Mouse (Mus musculus): ENCODE results near the gene Mab21l3. TPM values are rescaled to one million over a fixed set of nuclear protein-coding genes. Genes with fewer than 3 reads are reported as not detected.
"Not testable (repeated sequence)": the region's sequence is repeated elsewhere in the genome, so short reads cannot be mapped to it uniquely, and the experiment has no call there.

Gene Mab21l3
- polyA plus RNA-seq, 1 experiment from 2014 or later, result 0.32 TPM

- H3K4me3 ChIP-seq, result no peak overlapping the region
- ATAC-seq (ENCODE audit: insufficient number of reproducible peaks, low FRiP score), result no peak
- 85% methylated on average over 9 of the region's 9 CpGs for WGBS
Measured at GRCm38 (mm10) chr3:101839327-101839726, 9.4 kb downstream of the Mab21l3 start.

GRCm38 (mm10) chr3:101836971-101837370 is 11.8 kb downstream of the Mab21l3 start:
- WGBS, result 74% methylated on average over 3 of the region's 3 CpGs
- Histone ChIP-seq H3K27ac (ENCODE audit: poor library complexity, severe bottlenecking) (no peak overlapping the region), H3K36me3 (no peaks in the 10 kb centered on the region), H3K9ac (no peak overlapping the region), H3K4me3 (no peak overlapping the region), H3K4me2 (no peak overlapping the region), H3K9me3 (replicated peaks) (no peaks in the 10 kb centered on the region), H3K4me1 (replicated peaks) (peaks cover 14% of the 10 kb centered on the region), H3K27me3 (replicated peaks) (no peaks in the 10 kb centered on the region)
- no peak for ATAC-seq (ENCODE audit: insufficient number of reproducible peaks, low FRiP score)

More at GRCm38 (mm10) chr3:101839327-101839726, 9.4 kb downstream of the Mab21l3 start:
- H3K9ac ChIP-seq, result no peak overlapping the region
- no peak overlapping the region for H3K27ac ChIP-seq (ENCODE audit: poor library complexity, severe bottlenecking)
- H3K9me3 ChIP-seq (replicated peaks), result no peaks in the 10 kb centered on the region
- H3K36me3 ChIP-seq, result no peaks in the 10 kb centered on the region
- H3K4me1 ChIP-seq (replicated peaks), result peaks cover 14% of the 10 kb centered on the region
- H3K27me3 ChIP-seq (replicated peaks), result no peaks in the 10 kb centered on the region
- H3K4me2 ChIP-seq, result no peak overlapping the region

GRCm38 (mm10) chr3:101836532-101836931 is 12.2 kb downstream of the Mab21l3 start:
- no peak for ATAC-seq (ENCODE audit: insufficient number of reproducible peaks, low FRiP score)
- 76% methylated on average over 5 of the region's 5 CpGs for WGBS
- H3K27ac ChIP-seq (ENCODE audit: poor library complexity, severe bottlenecking), result peak overlapping the region; percentile 12; the same call in 1 of the 2 replicates

GRCm38 (mm10) chr3:101836045-101836444 is 12.7 kb downstream of the Mab21l3 start:
- Histone ChIP-seq H3K4me3 (peak overlapping the region; percentile 24), H3K9me3 (replicated peaks) (no peaks in the 10 kb centered on the region), H3K36me3 (no peaks in the 10 kb centered on the region), H3K4me2 (peak overlapping the region; percentile 63), H3K27me3 (replicated peaks) (no peaks in the 10 kb centered on the region), H3K4me1 (replicated peaks) (peaks cover 22% of the 10 kb centered on the region), H3K27ac (ENCODE audit: poor library complexity, severe bottlenecking) (peak overlapping the region; percentile 12), H3K9ac (peak overlapping the region; percentile 30; the same call in 1 of the 2 replicates)
- under 1% methylated on average over 8 of the region's 8 CpGs for WGBS
- ATAC-seq (ENCODE audit: insufficient number of reproducible peaks, low FRiP score), result peak; percentile 82; the same call in 1 of the 2 replicates

More at GRCm38 (mm10) chr3:101836532-101836931, 12.2 kb downstream of the Mab21l3 start:
- peak overlapping the region; percentile 63 for H3K4me2 ChIP-seq
- H3K9ac ChIP-seq, result peak overlapping the region; percentile 30; the same call in 1 of the 2 replicates
- H3K9me3 ChIP-seq (replicated peaks), result no peaks in the 10 kb centered on the region
- no peaks in the 10 kb centered on the region for H3K36me3 ChIP-seq
- peaks cover 19% of the 10 kb centered on the region for H3K4me1 ChIP-seq (replicated peaks)
- H3K4me3 ChIP-seq, result peak overlapping the region; percentile 24
- no peaks in the 10 kb centered on the region for H3K27me3 ChIP-seq (replicated peaks)

- Histone ChIP-seq H3K27ac (ENCODE audit: poor library complexity, severe bottlenecking) (no peak overlapping the region), H3K36me3 (no peaks in the 10 kb centered on the region), H3K4me2 (no peak overlapping the region), H3K4me1 (replicated peaks) (peaks cover 22% of the 10 kb centered on the region), H3K9ac (no peak overlapping the region), H3K4me3 (no peak overlapping the region), H3K9me3 (replicated peaks) (no peaks in the 10 kb centered on the region), H3K27me3 (replicated peaks) (peaks cover 2% of the 10 kb centered on the region; the same call in 1 of the 2 replicates)
- 32% methylated on average over 10 of the region's 10 CpGs for WGBS
- ATAC-seq (ENCODE audit: insufficient number of reproducible peaks, low FRiP score), result no peak
Measured at GRCm38 (mm10) chr3:101831189-101831858, 17.4 kb downstream of the Mab21l3 start.

- ATAC-seq (ENCODE audit: insufficient number of reproducible peaks, low FRiP score), result no peak
- Histone ChIP-seq H3K9me3 (replicated peaks) (no peaks in the 10 kb centered on the region), H3K4me3 (no peak overlapping the region), H3K36me3 (no peaks in the 10 kb centered on the region), H3K4me2 (no peak overlapping the region), H3K4me1 (replicated peaks) (peaks cover 12% of the 10 kb centered on the region), H3K9ac (no peak overlapping the region), H3K27ac (ENCODE audit: poor library complexity, severe bottlenecking) (no peak overlapping the region), H3K27me3 (replicated peaks) (peaks cover 2% of the 10 kb centered on the region; the same call in 1 of the 2 replicates)
- WGBS, result 71% methylated on average over 10 of the region's 10 CpGs
Measured at GRCm38 (mm10) chr3:101829881-101830616, 18.7 kb downstream of the Mab21l3 start.

- Histone ChIP-seq H3K9ac (no peak overlapping the region), H3K27me3 (replicated peaks) (peaks cover 2% of the 10 kb centered on the region; the same call in 1 of the 2 replicates), H3K4me2 (no peak overlapping the region), H3K4me1 (replicated peaks) (peaks cover 12% of the 10 kb centered on the region), H3K27ac (ENCODE audit: poor library complexity, severe bottlenecking) (no peak overlapping the region), H3K4me3 (no peak overlapping the region), H3K9me3 (replicated peaks) (no peaks in the 10 kb centered on the region), H3K36me3 (no peaks in the 10 kb centered on the region)
- 32% methylated on average over 3 of the region's 3 CpGs for WGBS
- ATAC-seq (ENCODE audit: insufficient number of reproducible peaks, low FRiP score), result no peak
Measured at GRCm38 (mm10) chr3:101828595-101828994, 20.2 kb downstream of the Mab21l3 start.

GRCm38 (mm10) chr3:101827220-101827715 is 21.5 kb downstream of the Mab21l3 start:
- Histone ChIP-seq H3K4me2 (no peak overlapping the region), H3K36me3 (no peaks in the 10 kb centered on the region), H3K4me1 (replicated peaks) (peaks cover 12% of the 10 kb centered on the region), H3K27me3 (replicated peaks) (peaks cover 7% of the 10 kb centered on the region; the same call in 1 of the 2 replicates), H3K4me3 (no peak overlapping the region), H3K9ac (no peak overlapping the region), H3K9me3 (replicated peaks) (no peaks in the 10 kb centered on the region), H3K27ac (ENCODE audit: poor library complexity, severe bottlenecking) (no peak overlapping the region)
- WGBS, result 83% methylated on average over 6 of the region's 6 CpGs
- ATAC-seq (ENCODE audit: insufficient number of reproducible peaks, low FRiP score), result no peak

- no peak overlapping the region for H3K27ac ChIP-seq (ENCODE audit: poor library complexity, severe bottlenecking)
- H3K36me3 ChIP-seq, result no peaks in the 10 kb centered on the region
- ATAC-seq (ENCODE audit: insufficient number of reproducible peaks, low FRiP score), result no peak
- no peak overlapping the region for H3K4me3 ChIP-seq
- no peak overlapping the region for H3K4me2 ChIP-seq
- 0 out of 2 replicates have a peak, but pooled peaks cover 3% of the 10 kb centered on the region for H3K4me1 ChIP-seq (replicated peaks)
- peaks cover 7% of the 10 kb centered on the region; the same call in 1 of the 2 replicates for H3K27me3 ChIP-seq (replicated peaks)
- no peak overlapping the region for H3K9ac ChIP-seq
- no peaks in the 10 kb centered on the region for H3K9me3 ChIP-seq (replicated peaks)
- WGBS, result 78% methylated on average over 9 of the region's 9 CpGs
Measured at GRCm38 (mm10) chr3:101824338-101824737, 24.4 kb downstream of the Mab21l3 start.

- peaks cover 5% of the 10 kb centered on the region; the same call in 1 of the 2 replicates for H3K27me3 ChIP-seq (replicated peaks)
- peaks cover 6% of the 10 kb centered on the region for H3K9me3 ChIP-seq (replicated peaks)
- no peak overlapping the region for H3K9ac ChIP-seq
- no peak for ATAC-seq (ENCODE audit: insufficient number of reproducible peaks, low FRiP score)
- no peaks in the 10 kb centered on the region for H3K4me1 ChIP-seq (replicated peaks)
- no peak overlapping the region for H3K27ac ChIP-seq (ENCODE audit: poor library complexity, severe bottlenecking)
- H3K4me2 ChIP-seq, result no peak overlapping the region
- no peaks in the 10 kb centered on the region for H3K36me3 ChIP-seq
- no peak overlapping the region for H3K4me3 ChIP-seq
- WGBS, result 70% methylated on average over 5 of the region's 5 CpGs
Measured at GRCm38 (mm10) chr3:101822052-101822451, 26.7 kb downstream of the Mab21l3 start.

- H3K4me2 ChIP-seq; H3K36me3 ChIP-seq; H3K4me3 ChIP-seq; H3K4me1 ChIP-seq (replicated peaks); H3K9me3 ChIP-seq (replicated peaks); H3K27me3 ChIP-seq (replicated peaks); H3K27ac ChIP-seq (ENCODE audit: poor library complexity, severe bottlenecking); H3K9ac ChIP-seq; ATAC-seq (ENCODE audit: insufficient number of reproducible peaks, low FRiP score): not testable (repeated sequence)
- WGBS, result 72% methylated on average over 3 of the region's 3 CpGs
Measured at GRCm38 (mm10) chr3:101820708-101821107, 28.1 kb downstream of the Mab21l3 start.

Measured in heart, embryonic 12.5 days (tissue).